Mouse (Mus musculus): Measurements from ENCODE around the gene Tbc1d8.

DNA sequence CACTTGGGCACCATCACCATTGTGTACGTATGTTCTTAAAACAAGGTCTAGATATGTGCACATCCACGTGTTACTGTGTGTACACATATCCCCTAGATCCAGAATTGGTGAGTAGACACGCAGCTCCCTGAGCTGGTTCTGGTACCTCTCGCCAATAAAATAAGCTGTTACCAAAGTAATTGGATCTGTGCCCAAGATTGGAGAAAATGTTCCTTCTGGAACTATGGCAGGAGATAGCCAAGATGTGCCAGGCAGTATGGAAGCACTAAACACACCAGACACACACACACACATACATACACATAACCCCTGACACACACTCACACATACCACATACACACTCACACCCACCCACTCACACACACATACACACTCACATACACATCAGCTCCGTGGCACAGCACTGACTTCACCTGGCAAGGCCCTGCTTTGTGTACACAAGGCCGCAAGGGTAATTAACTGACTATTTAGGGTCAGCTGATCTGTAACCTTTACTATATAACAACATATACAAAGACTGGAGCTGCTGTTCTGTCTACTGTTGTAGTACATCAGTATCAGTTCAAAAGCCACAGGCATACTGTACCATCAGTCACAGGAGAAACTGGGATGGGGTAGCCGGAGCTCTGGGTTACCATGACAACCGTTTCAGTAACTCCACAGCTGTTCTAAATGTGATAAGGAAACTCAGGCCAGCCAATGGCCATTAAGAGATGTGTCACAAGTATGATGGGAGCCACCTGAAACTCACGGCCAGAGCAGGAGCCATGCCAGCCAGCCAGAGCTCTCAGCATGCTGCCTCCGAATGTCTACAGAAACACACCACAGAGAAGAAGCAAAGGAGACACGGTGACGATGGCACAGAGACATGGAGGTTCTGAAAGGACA lies 38.6 kb downstream of the Tbc1d8 start:
- TF ChIP-seq CTCF (IDR thresholded peaks at IDR 0.05; ENCODE audit: low read depth, low read length), result no peak
- TF ChIP-seq POLR2A (IDR thresholded peaks at IDR 0.05; ENCODE audit: extremely low read depth, insufficient read depth, low read length), result no peak

Data from liver, adult 2 months (tissue).